Mouse (Mus musculus): Measurements from ENCODE around the gene Faf2. TPM values are rescaled to one million over a fixed set of nuclear protein-coding genes. Genes with fewer than 3 reads are reported as not detected.
"Not testable (repeated sequence)": the region's sequence is repeated elsewhere in the genome, so short reads cannot be mapped to it uniquely, and the experiment has no call there.

Gene Faf2
- total RNA-seq, 2 experiments from 2014 or later = 23.1 to 36.1 TPM

GRCm38 (mm10) chr13:54604221-54604620, 17.4 kb upstream of the Faf2 start:
- no peak for ATAC-seq (ENCODE audit: poor library complexity, severe bottlenecking)

- ATAC-seq (ENCODE audit: poor library complexity, severe bottlenecking) = no peak
These were observed 16.2 kb upstream of the Faf2 start for GRCm38 (mm10) chr13:54605426-54605825.

GRCm38 (mm10) chr13:54607204-54607603, 14.4 kb upstream of the Faf2 start:
- ATAC-seq (ENCODE audit: poor library complexity, severe bottlenecking) = no peak

- no peak for ATAC-seq (ENCODE audit: poor library complexity, severe bottlenecking)
These were observed 13.6 kb upstream of the Faf2 start for GRCm38 (mm10) chr13:54608002-54608401.

- ATAC-seq (ENCODE audit: poor library complexity, severe bottlenecking) = no peak
These were observed 12.9 kb upstream of the Faf2 start for GRCm38 (mm10) chr13:54608666-54609065.

GRCm38 (mm10) chr13:54609301-54609700, 12.3 kb upstream of the Faf2 start:
- ATAC-seq (ENCODE audit: poor library complexity, severe bottlenecking) = no peak

- no peak; the same call in 1 of the 2 replicates for ATAC-seq (ENCODE audit: poor library complexity, severe bottlenecking)
These were observed 11.0 kb upstream of the Faf2 start for GRCm38 (mm10) chr13:54610613-54610971.

- ATAC-seq (ENCODE audit: poor library complexity, severe bottlenecking) = peak; percentile 86
These were observed 10.4 kb upstream of the Faf2 start, which contains the start of gene Cltb for GRCm38 (mm10) chr13:54610972-54611754. Gene Cltb, minus strand, starts transcription at chr13:54611344.

- ATAC-seq (ENCODE audit: poor library complexity, severe bottlenecking) = not testable (repeated sequence)
These were observed 8.4 kb upstream of the Faf2 start for GRCm38 (mm10) chr13:54613141-54613540.

- ATAC-seq (ENCODE audit: poor library complexity, severe bottlenecking) = no peak
These were observed 5.3 kb upstream of the Faf2 start for GRCm38 (mm10) chr13:54616307-54616706.

GRCm38 (mm10) chr13:54616998-54617397, 4.6 kb upstream of the Faf2 start:
- ATAC-seq (ENCODE audit: poor library complexity, severe bottlenecking) = no peak

GRCm38 (mm10) chr13:54621960-54622521, 457 bp downstream of the Faf2 start:
- ATAC-seq (ENCODE audit: poor library complexity, severe bottlenecking) = peak; percentile 44

GRCm38 (mm10) chr13:54629128-54629527, 7.5 kb downstream of the Faf2 start:
- no peak for ATAC-seq (ENCODE audit: poor library complexity, severe bottlenecking)

GRCm38 (mm10) chr13:54632731-54633277, 11.2 kb downstream of the Faf2 start:
- no peak for ATAC-seq (ENCODE audit: poor library complexity, severe bottlenecking)

GRCm38 (mm10) chr13:54635011-54635410, 13.4 kb downstream of the Faf2 start:
- ATAC-seq (ENCODE audit: poor library complexity, severe bottlenecking) = no peak

- no peak for ATAC-seq (ENCODE audit: poor library complexity, severe bottlenecking)
These were observed 28.9 kb downstream of the Faf2 start for GRCm38 (mm10) chr13:54650461-54650860.

GRCm38 (mm10) chr13:54660877-54661276, 39.3 kb downstream of the Faf2 start:
- no peak for ATAC-seq (ENCODE audit: poor library complexity, severe bottlenecking)

GRCm38 (mm10) chr13:54661358-54661757, 39.8 kb downstream of the Faf2 start:
- no peak for ATAC-seq (ENCODE audit: poor library complexity, severe bottlenecking)

GRCm38 (mm10) chr13:54663999-54664398, 42.4 kb downstream of the Faf2 start:
- ATAC-seq (ENCODE audit: poor library complexity, severe bottlenecking) = no peak

- no peak for ATAC-seq (ENCODE audit: poor library complexity, severe bottlenecking)
These were observed 42.9 kb downstream of the Faf2 start for GRCm38 (mm10) chr13:54664509-54664908.

GRCm38 (mm10) chr13:54665062-54665461, 43.5 kb downstream of the Faf2 start:
- no peak for ATAC-seq (ENCODE audit: poor library complexity, severe bottlenecking)

GRCm38 (mm10) chr13:54670491-54670890, 48.9 kb downstream of the Faf2 start:
- no peak for ATAC-seq (ENCODE audit: poor library complexity, severe bottlenecking)

All from megakaryocyte, adult 5-6 weeks (primary cell).